Mouse (Mus musculus): ENCODE data around the gene Faim.

DNA sequence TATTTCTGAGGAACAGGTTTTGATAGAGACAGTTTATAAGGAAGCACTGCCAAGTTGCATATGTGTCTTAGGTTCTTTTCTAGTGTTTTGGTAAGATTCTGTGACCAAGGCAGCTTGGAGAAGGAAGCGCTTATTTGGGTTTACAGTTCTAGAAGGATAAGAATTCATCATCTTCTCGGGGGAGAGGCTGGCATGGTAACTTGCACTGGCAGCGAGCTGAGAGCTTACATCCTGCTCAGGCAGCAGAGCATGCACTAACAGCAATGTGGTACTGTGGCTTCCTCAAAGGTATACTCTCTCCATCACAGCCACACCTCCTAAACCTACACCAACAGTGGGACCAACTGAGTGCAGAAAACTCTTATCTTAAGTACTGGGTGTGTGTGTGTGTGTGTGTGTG lies 30.6 kb downstream of the Faim start:
- TF ChIP-seq CTCF (IDR thresholded peaks at IDR 0.05; ENCODE audit: extremely low read depth, insufficient read length, insufficient replicate concordance, low read depth, low read length) (no peak), POLR2A (IDR thresholded peaks at IDR 0.05; ENCODE audit: low read depth, low read length) (no peak)
